Mouse (Mus musculus) heart, postnatal 0 days (tissue): ENCODE measurements around the gene Fmnl1.

Experiments
- CTCF ChIP-seq: IDR thresholded peaks from 2 replicates; pipeline ENCODE4 v1.5.1; 2016; ENCODE audit warnings: antibody characterized with exemption, control low read depth, low read depth
- EP300 ChIP-seq: IDR thresholded peaks from 2 replicates; pipeline ENCODE4 v1.6.1; 2016; ENCODE audit warnings: antibody characterized with exemption, low read depth

GRCm38 (mm10) chr11:103171703-103172391 is 940 bp downstream of the Fmnl1 start:
- TF ChIP-seq CTCF (no peak), EP300 (no peak)
